Mouse (Mus musculus): ENCODE data around the gene Ctbs.
A peak's percentile ranks its signal among the peaks of the same experiment; 100 is the strongest.

Gene Ctbs

DNA sequence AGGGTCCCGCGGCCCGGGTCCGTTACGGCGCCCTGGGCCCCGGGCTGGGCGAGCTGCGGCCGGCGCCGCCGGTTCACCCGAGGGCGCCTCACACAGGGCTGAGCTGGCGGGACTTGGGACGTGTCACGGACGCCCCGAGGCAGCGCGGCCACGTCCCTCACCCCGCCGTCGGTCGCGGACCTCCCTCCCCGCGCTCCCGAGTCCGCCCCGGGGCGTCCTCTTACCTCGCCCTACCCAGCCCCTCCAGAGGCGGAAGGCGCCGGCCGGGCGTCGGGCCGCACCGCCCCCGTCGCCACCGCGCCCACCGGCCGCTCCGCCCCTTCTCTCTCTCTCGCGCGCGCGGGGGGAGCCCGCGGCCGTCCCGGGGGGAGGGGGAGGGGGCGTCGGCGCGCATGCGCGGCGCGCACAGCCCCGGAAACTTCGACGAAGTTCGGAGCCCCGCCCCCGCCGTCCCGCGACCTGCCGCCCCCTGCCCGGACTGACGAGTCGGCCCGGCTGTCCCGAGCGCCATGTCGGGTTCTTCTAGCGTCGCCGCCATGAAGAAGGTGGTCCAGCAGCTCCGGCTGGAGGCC is 49.9 kb downstream of the Ctbs start, which contains the start of the genes Spata1 and Gng5:
TSS of gene Spata1 (minus strand) at position 323 of the 572 bp plus-strand sequence.
TSS of gene Gng5 (plus strand) at position 377 of the 572 bp plus-strand sequence.
- DNase-seq, result peak; percentile 95

DNA sequence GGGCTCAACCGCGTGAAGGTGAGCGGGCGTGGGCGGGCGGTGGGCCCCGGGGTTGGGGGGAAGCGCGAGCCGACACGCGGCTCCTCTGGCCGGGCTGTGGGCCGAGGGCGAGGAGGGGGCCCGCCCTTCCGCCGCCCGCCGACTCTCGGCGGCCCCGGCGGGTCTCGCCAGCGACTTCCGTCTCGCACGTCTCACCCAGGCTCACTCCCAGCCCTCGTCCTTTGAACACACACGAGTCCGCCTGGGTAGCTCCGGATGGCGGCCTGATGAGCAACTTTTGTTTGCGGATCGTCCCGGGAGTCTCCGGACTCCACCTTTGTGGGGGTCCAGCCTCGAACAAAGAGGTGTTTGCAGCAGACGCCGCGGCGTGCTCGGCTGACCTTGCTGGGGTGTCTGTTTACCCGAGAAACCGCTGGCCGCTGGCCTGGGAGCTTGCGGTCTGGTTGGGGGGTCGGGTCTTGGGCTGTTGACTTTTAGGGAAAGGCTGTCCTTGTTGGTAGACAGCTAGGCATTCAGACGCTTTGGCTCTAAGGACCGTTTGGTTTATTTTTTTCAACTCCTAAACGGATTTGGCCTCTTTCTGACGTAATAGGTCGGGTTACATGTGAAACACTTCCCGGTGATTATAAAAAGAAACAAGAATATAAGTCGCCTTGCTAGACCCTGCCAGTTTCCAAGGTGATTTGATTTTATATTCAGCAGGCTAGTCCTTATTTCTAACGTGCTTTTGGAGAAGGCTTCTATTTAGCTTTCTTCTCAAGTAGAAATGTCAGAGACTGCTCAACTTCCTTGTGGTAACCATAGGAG is 50.6 kb downstream of the Ctbs start:
- peak; percentile 81 for DNase-seq

DNA sequence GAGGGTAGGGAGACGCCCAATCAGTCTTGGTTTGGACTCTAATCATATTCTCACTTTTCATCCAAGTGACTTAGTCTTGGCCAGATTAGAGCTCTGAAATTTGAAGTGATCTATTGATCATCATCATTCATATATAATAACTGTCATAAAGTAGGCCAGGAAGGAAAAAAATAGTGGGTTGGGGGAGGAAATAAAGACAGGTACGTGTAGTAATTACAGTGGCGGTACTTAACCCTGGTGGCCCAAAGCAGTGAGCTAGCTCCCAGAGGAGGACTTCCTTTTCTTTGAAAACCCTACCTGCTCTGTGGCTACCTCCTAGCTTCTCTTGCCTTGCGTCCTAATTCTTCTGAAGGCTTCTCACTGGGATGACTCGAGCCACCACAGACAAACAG is 51.2 kb downstream of the Ctbs start:
- no peak for DNase-seq

DNA sequence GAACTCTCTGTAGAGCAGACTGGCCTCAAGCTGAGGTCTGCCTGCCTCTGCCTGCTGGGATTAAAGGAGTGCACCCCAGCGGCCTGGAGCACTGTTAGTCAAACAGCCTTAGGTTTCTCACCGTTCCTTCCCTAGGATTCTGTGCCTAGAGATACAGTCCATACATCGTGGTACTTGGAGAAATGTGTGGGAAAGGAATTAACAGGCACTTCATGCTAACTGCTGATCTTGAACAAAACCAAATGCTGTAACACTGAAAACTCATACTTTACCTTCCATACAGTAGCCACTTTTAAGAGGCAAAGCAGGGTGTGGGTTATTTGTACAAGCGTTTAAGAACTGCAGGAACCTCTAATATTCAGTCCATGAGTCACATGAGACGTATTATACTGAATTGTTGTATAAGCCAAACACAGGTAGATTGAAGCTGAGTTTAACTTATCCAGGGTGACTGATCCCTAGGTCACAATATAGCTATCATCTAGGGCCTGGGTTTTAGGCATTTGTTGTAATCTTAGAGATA is 52.1 kb downstream of the Ctbs start:
- DNase-seq, result no peak

DNA sequence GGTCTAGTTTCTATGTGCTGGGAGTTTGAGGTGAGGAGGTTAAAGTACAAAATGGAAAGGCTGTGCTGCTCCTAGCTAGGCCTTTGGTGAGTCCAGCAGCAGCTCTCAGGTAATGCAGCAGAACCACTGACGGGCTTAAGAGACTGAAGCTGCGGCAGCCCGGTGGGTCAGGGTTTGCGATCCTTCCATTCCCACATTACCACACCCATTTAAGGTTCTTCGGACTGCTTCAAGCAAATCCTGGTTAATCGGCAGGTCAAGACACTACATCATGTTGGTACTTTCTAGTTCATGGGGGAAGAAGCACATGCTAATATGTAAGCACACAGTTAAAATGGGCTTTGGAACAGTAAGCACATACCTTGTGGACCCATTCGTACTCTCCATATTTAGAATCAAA is 57.1 kb downstream of the Ctbs start:
- DNase-seq, result no peak
